Mouse (Mus musculus) liver, postnatal 0 days (tissue): ENCODE results near the gene Rps15.

Source experiments
- CTCF ChIP-seq: sonication (generic); IDR thresholded peaks from 2 replicates; pipeline ENCODE4 v1.5.1; 2016; ENCODE audit warnings: antibody characterized with exemption, low read depth
- EP300 ChIP-seq: IDR thresholded peaks from 2 replicates; pipeline ENCODE4 v1.6.1; 2016; ENCODE audit warnings: antibody characterized with exemption, low read depth, mild to moderate bottlenecking

GRCm38 (mm10) chr10:80262776-80263365 is 29.4 kb upstream of the Rps15 start:
- TF ChIP-seq CTCF (no peak), EP300 (no peak)
